Mouse (Mus musculus) cerebellum, adult 2 months (tissue): ENCODE measurements around the gene March11. TPM values are rescaled to one million over a fixed set of nuclear protein-coding genes. Genes with fewer than 3 reads are reported as not detected.

Experiments
- DNase-seq, 2 experiments: peaks; one replicate each; pipeline ENCODE4 v3.0.0; 2021
- H3K27ac ChIP-seq: fragments of 200-500 bp; 2 replicates; pipeline ENCODE4 v1.5.1; 2012; ENCODE audit warnings: low read length, control low read depth, inconsistent platforms; ENCODE audit not compliant: insufficient read depth
- H3K27me3 ChIP-seq: fragments of 200-500 bp; 2 replicates; pipeline ENCODE4 v1.6.1; 2012; ENCODE audit warnings: inconsistent platforms, mild to moderate bottlenecking, low read length, moderate library complexity; ENCODE audit not compliant: control insufficient read depth, insufficient read depth
- H3K4me1 ChIP-seq: fragments of 200-500 bp; 2 replicates; pipeline ENCODE4 v1.6.1; 2011; ENCODE audit warnings: low read length; ENCODE audit not compliant: control insufficient read depth, insufficient read depth
- H3K4me3 ChIP-seq: fragments of 200-500 bp; replicated peaks from 2 replicates; pipeline ENCODE3; 2011; ENCODE audit warnings: mild to moderate bottlenecking, low read depth, low read length, control low read depth; ENCODE audit not compliant: insufficient read depth
- CTCF ChIP-seq: fragments of 200-500 bp; IDR thresholded peaks from 2 replicates; pipeline ENCODE4 v1.5.1; 2011; ENCODE audit warnings: low read depth, mild to moderate bottlenecking, control low read depth, low read length, moderate library complexity, borderline replicate concordance; ENCODE audit not compliant: insufficient read depth
- POLR2A ChIP-seq: fragments of 200-500 bp; IDR thresholded peaks from 2 replicates; pipeline ENCODE4 v1.6.1; 2011; ENCODE audit warnings: low read length, control low read depth, borderline replicate concordance; ENCODE audit not compliant: insufficient read depth
- WGBS: fragments of 180-500 bp; shearing (Covaris S2); methylation state at CpG from one replicate; pipeline ENCODE4 v1.1.7; 2018; 5-methylcytosine and 5-hydroxymethylcytosine counted together
- polyA plus RNA-seq: library from polyadenylated mRNA; depleted of rRNA; stranded (reverse); fragments of >200 nt; gene quantifications from 2 replicates; pipeline ENCODE4 v1.2.3, GENCODE M21; 2012; rRNA removed

Gene March11
- polyA plus RNA-seq: 17.2 and 18.9 TPM in 2 replicates

DNA sequence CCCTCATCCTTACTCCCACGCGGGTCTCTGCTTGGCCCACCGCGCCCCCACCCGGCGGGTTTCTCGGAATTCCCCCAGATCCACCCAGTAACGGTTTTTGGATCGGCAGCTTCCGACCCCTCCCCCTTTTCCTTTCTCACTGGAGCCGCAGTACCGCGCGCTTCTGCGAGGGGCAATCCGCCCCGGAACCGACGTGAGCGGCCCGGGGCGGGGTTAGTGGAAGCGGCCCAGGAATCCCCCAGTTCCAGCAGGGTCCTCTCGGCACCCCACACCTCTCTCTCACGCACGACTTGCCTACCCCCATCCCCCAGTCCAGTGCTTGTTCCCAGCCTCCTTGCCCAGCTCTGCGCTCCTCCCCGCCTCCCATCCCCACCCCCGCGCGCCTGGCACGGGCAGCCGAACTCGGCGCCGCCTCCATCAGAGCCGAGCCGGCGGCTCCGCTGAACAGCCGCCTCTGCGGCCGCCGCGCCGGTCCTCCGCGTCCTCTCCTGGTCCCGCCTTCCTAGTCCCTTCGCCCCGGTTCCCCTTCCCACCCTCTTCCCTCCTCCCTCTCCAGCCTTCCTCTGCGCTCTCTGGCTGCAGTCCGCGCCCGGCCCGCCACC is at the start of gene March11:
Gene March11, plus strand, starts transcription at position 420 of the 602 bp plus-strand sequence.
- peak within 1 kb of the TSS; percentile 55 for H3K4me3 ChIP-seq
- DNase-seq: peak; percentile 74 to 78
- no peaks in the 10 kb centered on the region for H3K4me1 ChIP-seq
- no peaks in the 10 kb centered on the region for H3K27me3 ChIP-seq
- no peak within 1 kb of the TSS for H3K27ac ChIP-seq
- TF ChIP-seq POLR2A (peak; percentile 55; the same call in 1 of the 2 replicates), CTCF (no peak)
- under 1% methylated on average over 56 of the region's 56 CpGs for WGBS

- no peak overlapping the region for H3K27ac ChIP-seq
- TF ChIP-seq CTCF: no peak
- TF ChIP-seq POLR2A: no peak
Measured at GRCm38 (mm10) chr15:26262336-26262735, 46.5 kb upstream of the March11 start.

GRCm38 (mm10) chr15:26269596-26269995 is 39.3 kb upstream of the March11 start:
- Histone ChIP-seq H3K4me3 (no peak overlapping the region), H3K27ac (no peak overlapping the region), H3K27me3 (no peaks in the 10 kb centered on the region), H3K4me1 (no peaks in the 10 kb centered on the region)
- no peak for TF ChIP-seq POLR2A
- TF ChIP-seq CTCF: no peak
- 90% methylated on average over 4 of the region's 4 CpGs for WGBS
- DNase-seq: no peak

More at GRCm38 (mm10) chr15:26262336-26262735, 46.5 kb upstream of the March11 start:
- Histone ChIP-seq H3K4me3 (no peak overlapping the region), H3K4me1 (no peaks in the 10 kb centered on the region), H3K27me3 (no peaks in the 10 kb centered on the region)
- 56% methylated on average over 1 of the region's 1 CpGs for WGBS
- no peak for DNase-seq

DNA sequence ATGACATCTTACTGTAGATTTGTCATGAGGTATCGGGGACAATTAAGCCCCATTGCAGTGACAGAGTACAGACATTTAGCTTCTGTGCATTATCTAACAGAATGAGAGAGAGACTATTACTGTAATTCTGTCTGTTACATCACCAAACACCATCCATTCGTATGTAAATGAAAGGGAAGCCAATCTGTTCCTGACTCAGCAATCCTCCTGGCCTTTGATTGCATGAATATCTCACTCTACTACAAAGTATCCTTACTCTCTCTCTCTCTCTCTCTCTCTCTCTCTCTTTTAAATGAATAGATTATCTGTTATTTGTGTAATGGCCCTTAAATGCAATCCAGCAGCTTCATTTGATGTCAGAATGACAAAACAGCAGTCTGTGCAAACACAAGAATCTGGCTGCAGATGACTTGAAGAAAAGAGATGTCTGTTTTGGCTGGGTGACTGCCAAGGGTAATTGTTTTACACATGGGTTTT is 32.8 kb upstream of the March11 start:
- no peaks in the 10 kb centered on the region for H3K4me1 ChIP-seq
- no peak overlapping the region for H3K27ac ChIP-seq
- DNase-seq: no peak
- H3K4me3 ChIP-seq: no peak overlapping the region
- TF ChIP-seq CTCF: no peak
- no peak for TF ChIP-seq POLR2A
- WGBS: 54% methylated on average over 2 of the region's 2 CpGs
- H3K27me3 ChIP-seq: no peaks in the 10 kb centered on the region

DNA sequence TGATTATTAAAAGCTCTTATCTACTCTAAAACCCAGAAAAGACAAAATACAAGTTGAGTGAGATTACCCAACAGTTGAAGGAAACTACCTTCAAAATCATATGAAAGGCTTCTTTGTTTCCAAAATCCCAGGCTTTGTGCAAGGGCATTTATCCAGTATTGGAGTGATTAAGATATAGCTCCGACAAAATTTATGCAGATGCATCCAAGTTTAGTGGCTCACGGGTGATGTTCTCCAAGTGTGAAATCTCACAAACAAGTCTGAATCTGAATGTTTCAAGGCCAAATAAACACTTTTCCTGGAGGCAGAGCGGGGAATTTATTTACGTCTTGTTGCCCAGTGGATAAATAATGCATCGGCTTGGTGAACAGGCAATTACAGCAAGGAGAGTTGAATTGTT is 32.2 kb upstream of the March11 start:
- Histone ChIP-seq H3K27me3 (no peaks in the 10 kb centered on the region), H3K4me3 (no peak overlapping the region), H3K27ac (no peak overlapping the region), H3K4me1 (no peaks in the 10 kb centered on the region)
- TF ChIP-seq CTCF (no peak), POLR2A (no peak)
- 44% methylated on average over 5 of the region's 5 CpGs for WGBS
- DNase-seq: no peak

GRCm38 (mm10) chr15:26291871-26292270 is 17.0 kb upstream of the March11 start:
- no peaks in the 10 kb centered on the region for H3K4me1 ChIP-seq
- no peak overlapping the region for H3K4me3 ChIP-seq
- DNase-seq: no peak
- no peaks in the 10 kb centered on the region for H3K27me3 ChIP-seq
- H3K27ac ChIP-seq: no peak overlapping the region
- no peak for TF ChIP-seq POLR2A
- 58% methylated on average over 4 of the region's 4 CpGs for WGBS

DNA sequence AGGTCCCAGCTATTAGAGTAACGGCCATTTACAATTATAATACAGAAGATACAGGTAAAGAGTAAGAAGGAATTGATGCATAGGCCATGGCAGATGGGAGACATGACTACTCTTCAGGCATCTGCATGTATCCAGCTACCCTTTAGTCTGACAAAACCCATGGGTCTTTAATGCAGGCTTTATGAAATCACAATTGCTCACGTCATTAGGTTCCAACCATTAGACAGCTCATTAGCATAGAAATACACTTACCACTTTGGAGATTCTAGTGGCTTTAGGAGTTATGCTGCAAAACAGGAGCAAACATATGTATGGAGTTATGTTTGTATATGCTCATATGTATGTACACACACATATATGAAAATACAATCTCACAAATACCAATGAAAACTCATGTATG is 16.0 kb upstream of the March11 start:
- Histone ChIP-seq H3K4me1 (no peaks in the 10 kb centered on the region), H3K27ac (no peak overlapping the region), H3K4me3 (no peak overlapping the region), H3K27me3 (no peaks in the 10 kb centered on the region)
- no peak for TF ChIP-seq POLR2A
- no peak for TF ChIP-seq CTCF
- 62% methylated on average over 2 of the region's 2 CpGs for WGBS
- DNase-seq: no peak

GRCm38 (mm10) chr15:26293215-26293614 is 15.6 kb upstream of the March11 start:
- H3K27me3 ChIP-seq: no peaks in the 10 kb centered on the region
- no peak overlapping the region for H3K4me3 ChIP-seq
- WGBS: 88% methylated on average over 1 of the region's 1 CpGs
- no peaks in the 10 kb centered on the region for H3K4me1 ChIP-seq
- no peak for DNase-seq
- TF ChIP-seq POLR2A (no peak), CTCF (no peak)
- H3K27ac ChIP-seq: no peak overlapping the region
